Mouse (Mus musculus) limb, embryonic 14.5 days (tissue): ENCODE results near the gene Upk1b. TPM values are rescaled to one million over a fixed set of nuclear protein-coding genes. Genes with fewer than 3 reads are reported as not detected.
"Not testable (repeated sequence)": the region's sequence is repeated elsewhere in the genome, so short reads cannot be mapped to it uniquely, and the experiment has no call there.

Experiments
- ATAC-seq: fragments of 200-750 bp; cut with Nextera tagmentation; 2 replicates; pipeline ENCODE4 v1.8.0; 2017; ENCODE audit warnings: low read depth, moderate number of reproducible peaks, moderate TSS enrichment; ENCODE audit not compliant: low FRiP score
- DNase-seq: peaks from one replicate; pipeline ENCODE4 v3.0.0-alpha.2; 2015; ENCODE audit warnings: low spot score
- H3K27ac ChIP-seq: fragments of 300-500 bp; sonication (generic); replicated peaks from 2 replicates; pipeline ENCODE4 v1.5.1; 2014; ENCODE audit warnings: low read depth, mild to moderate bottlenecking, low read length, moderate library complexity, mixed read lengths
- H3K27me3 ChIP-seq: fragments of 300-500 bp; sonication (generic); 2 replicates; pipeline ENCODE4 v1.6.1; 2014; ENCODE audit warnings: low read length, mixed read lengths; ENCODE audit not compliant: control insufficient read depth, insufficient read depth
- H3K36me3 ChIP-seq: fragments of 300-500 bp; sonication (generic); 2 replicates; pipeline ENCODE4 v1.6.1; 2014; ENCODE audit warnings: mild to moderate bottlenecking, low read length, moderate library complexity, mixed read lengths; ENCODE audit not compliant: control insufficient read depth, insufficient read depth
- H3K4me1 ChIP-seq: fragments of 300-500 bp; sonication (generic); 2 replicates; pipeline ENCODE4 v1.6.1; 2014; ENCODE audit warnings: antibody characterized with exemption, low read length, mixed read lengths; ENCODE audit not compliant: control insufficient read depth, insufficient read depth
- H3K4me2 ChIP-seq: fragments of 300-500 bp; sonication (generic); replicated peaks from 2 replicates; pipeline ENCODE4 v1.6.1; 2014; ENCODE audit warnings: low read depth, mild to moderate bottlenecking, low read length, moderate library complexity; ENCODE audit not compliant: severe bottlenecking
- H3K4me3 ChIP-seq: fragments of 300-500 bp; sonication (generic); replicated peaks from 2 replicates; pipeline ENCODE4 v1.5.1; 2014; ENCODE audit warnings: low read length
- H3K9ac ChIP-seq: fragments of 300-500 bp; sonication (generic); 2 replicates; pipeline ENCODE4 v1.6.1; 2014; ENCODE audit warnings: mild to moderate bottlenecking, low read depth, low read length, moderate library complexity; ENCODE audit not compliant: severe bottlenecking
- H3K9me3 ChIP-seq: fragments of 300-500 bp; sonication (generic); 2 replicates; pipeline ENCODE4 v1.6.1; 2016; ENCODE audit warnings: low read length; ENCODE audit not compliant: control insufficient read depth
- POLR2A ChIP-seq: fragments of 200-500 bp; IDR thresholded peaks from 2 replicates; pipeline ENCODE4 v1.8.0; 2012; ENCODE audit warnings: inconsistent platforms, mild to moderate bottlenecking, moderate library complexity, borderline replicate concordance; ENCODE audit not compliant: insufficient read depth, insufficient read length; ENCODE audit errors: extremely low read depth
- WGBS: fragments of 180-500 bp; shearing (Covaris S2); extraction: QIAGEN DNeasy Blood & Tissue Kit; methylation state at CpG from one replicate; pipeline ENCODE4 v1.1.7; 2014; 5-methylcytosine and 5-hydroxymethylcytosine counted together
- polyA plus RNA-seq, 2 experiments: library from polyadenylated mRNA; depleted of rRNA in 1 of 2; stranded (reverse) in 1 of 2; unstranded in 1 of 2; fragments of >200 nt; fragmentation: Nextera tagmentation in 1 of 2; extraction: Ambion mirVana in 1 of 2; gene quantifications; 2 replicates each; pipeline versions ENCODE4 v1.2.1 to v1.2.3; 2012 to 2014

Upk1b gene
- 12.6 and 18.1 TPM in 2 replicates for polyA plus RNA-seq (2012; rRNA removed)
- 41.0 and 46.6 TPM in 2 replicates for polyA plus RNA-seq (2014; fragmentation: Nextera tagmentation; extraction: Ambion mirVana)

DNA sequence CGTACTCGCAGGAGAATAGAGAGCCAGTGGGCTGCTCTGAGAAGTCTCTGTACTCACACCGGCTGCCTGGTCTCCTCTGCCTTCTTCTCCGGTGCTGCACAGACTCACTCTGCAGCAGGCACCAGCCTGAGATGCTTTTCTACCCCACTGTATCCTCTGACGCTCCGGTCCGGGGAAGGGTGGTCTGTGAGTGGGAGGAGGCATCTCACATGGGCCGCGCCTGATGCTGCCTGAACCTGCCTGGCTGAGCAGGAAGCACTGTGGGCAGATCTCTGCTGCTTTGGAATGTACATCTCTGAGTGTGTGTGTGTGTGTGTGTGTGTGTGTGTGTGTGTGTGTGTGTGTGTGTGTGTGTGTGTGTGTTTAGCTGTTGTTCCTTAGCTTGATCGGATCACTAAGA is at the start of gene Upk1b:
Upk1b (minus strand) TSS at position 238 of the 400 bp plus-strand sequence.
- Histone ChIP-seq H3K27me3 (no peaks in the 10 kb centered on the region), H3K4me3 (no peak within 1 kb of the TSS), H3K27ac (no peak within 1 kb of the TSS), H3K36me3 (no peaks in the 10 kb centered on the region), H3K9me3 (no peaks in the 10 kb centered on the region), H3K4me2 (no peak within 1 kb of the TSS), H3K9ac (no peak within 1 kb of the TSS), H3K4me1 (no peaks in the 10 kb centered on the region)
- ATAC-seq (no peak), DNase-seq (no peak)
- 32% methylated on average over 9 of the region's 10 CpGs for WGBS
- no peak for TF ChIP-seq POLR2A

DNA sequence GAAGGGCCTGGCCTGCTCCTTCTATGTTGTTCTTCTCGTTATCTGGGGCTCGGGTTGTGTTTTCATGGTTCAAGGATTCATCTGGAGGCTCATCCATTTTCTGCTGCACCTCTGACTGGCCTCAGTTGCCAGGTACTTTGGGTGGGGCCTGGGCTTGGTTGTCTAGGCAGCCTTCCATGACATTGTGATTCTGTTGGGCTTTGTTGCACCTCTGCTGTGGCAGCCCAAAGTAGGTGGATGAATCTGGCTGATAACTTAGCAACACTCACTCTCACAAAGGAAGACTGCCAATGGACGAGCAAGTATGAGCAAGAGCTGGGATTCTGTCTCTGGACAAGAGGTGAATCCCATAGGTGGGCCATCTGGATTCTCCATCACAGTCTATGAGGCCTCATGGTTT is 28.5 kb upstream of the Upk1b start, which contains the start of gene 4930435E12Rik:
4930435E12Rik (minus strand) TSS at position 101 of the 400 bp plus-strand sequence.
- Histone ChIP-seq H3K4me1 (no peaks in the 10 kb centered on the region), H3K36me3 (no peaks in the 10 kb centered on the region), H3K27ac (no peak within 1 kb of the TSS), H3K9me3 (no peaks in the 10 kb centered on the region), H3K4me3 (no peak within 1 kb of the TSS), H3K27me3 (no peaks in the 10 kb centered on the region), H3K9ac (no peak within 1 kb of the TSS), H3K4me2 (no peak within 1 kb of the TSS)
- DNase-seq: no peak
- TF ChIP-seq POLR2A: no peak
- no peak for ATAC-seq
- 83% methylated on average over 3 of the region's 3 CpGs for WGBS

DNA sequence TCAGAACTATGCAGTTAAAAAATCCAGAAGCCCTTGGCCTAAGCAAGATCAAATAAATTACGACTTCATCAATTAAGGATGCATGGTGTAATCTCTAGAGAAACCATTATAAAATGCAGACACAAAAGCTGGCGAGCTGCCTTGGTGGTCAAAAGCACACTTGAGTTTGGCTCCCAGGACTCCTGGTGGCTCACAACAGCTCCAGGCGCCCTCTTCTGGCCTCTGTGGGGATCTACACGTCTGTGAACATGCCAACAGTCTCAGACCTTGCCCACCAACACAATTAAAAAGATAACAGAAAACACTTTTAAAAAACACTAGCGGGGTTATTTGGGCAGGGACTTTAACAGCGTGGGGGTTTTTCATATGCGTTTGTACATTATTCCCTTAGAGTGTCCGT is 12.4 kb upstream of the Upk1b start:
- TF ChIP-seq POLR2A: no peak
- peaks cover 5% of the 10 kb centered on the region; the same call in 1 of the 2 replicates for H3K4me1 ChIP-seq
- no peak overlapping the region for H3K9ac ChIP-seq
- no peak overlapping the region for H3K4me2 ChIP-seq
- WGBS: 30% methylated on average over 8 of the region's 8 CpGs
- no peak overlapping the region for H3K4me3 ChIP-seq
- ATAC-seq (no peak), DNase-seq (peak; percentile 67)
- H3K27me3 ChIP-seq: no peaks in the 10 kb centered on the region
- H3K9me3 ChIP-seq: no peaks in the 10 kb centered on the region
- no peak overlapping the region for H3K27ac ChIP-seq
- no peaks in the 10 kb centered on the region for H3K36me3 ChIP-seq

DNA sequence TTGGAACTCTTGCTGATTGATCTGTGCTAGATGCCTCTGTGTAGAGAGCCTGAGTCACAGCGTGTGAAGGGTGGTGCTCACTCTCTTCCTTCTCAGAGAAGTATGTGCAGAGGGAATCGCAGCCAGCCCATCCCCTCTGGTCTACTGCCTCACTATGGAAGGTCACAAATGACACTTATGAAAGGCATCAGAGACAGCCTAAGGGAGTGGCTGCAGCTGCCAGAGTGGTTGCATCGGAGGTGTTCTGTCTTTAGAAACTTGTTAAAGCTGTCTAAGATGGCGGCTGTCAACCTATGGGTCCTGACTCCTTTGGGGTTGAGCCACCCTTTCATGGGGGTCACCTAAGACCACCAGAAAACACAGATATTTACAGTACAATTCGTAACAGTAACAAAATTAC is 10.1 kb upstream of the Upk1b start:
- Histone ChIP-seq H3K27me3 (no peaks in the 10 kb centered on the region), H3K9me3 (no peaks in the 10 kb centered on the region), H3K4me3 (no peak overlapping the region), H3K4me1 (no peaks in the 10 kb centered on the region), H3K4me2 (no peak overlapping the region), H3K36me3 (no peaks in the 10 kb centered on the region), H3K9ac (no peak overlapping the region), H3K27ac (no peak overlapping the region)
- TF ChIP-seq POLR2A: no peak
- no peak for DNase-seq
- whole genome bisulfite sequencing: 83% methylated on average over 5 of the region's 5 CpGs
- no peak for ATAC-seq

DNA sequence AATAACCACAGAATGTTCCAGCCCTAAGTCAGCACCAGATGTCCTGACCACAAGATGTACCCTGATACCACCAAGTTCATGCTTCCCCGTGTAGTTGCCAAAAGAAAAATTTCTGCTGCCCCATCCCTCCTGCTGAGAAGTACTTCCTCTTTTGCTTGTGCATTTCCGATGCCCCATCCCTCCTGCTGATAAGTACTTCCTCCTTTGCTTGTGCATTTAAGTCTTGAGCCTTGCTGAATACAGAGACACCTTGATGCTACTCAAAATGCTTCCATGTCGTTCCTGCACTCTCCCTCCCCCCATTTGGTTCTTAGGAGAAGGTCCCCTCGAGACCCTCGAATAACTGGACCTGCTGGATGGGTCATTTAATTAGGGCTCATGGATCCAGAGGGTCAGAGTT is 7.7 kb upstream of the Upk1b start:
- H3K36me3 ChIP-seq, DNase-seq, H3K4me1 ChIP-seq, H3K4me2 ChIP-seq, H3K9ac ChIP-seq, ATAC-seq, H3K4me3 ChIP-seq, H3K27me3 ChIP-seq, H3K27ac ChIP-seq, H3K9me3 ChIP-seq: not testable (repeated sequence)
- 86% methylated on average over 5 of the region's 5 CpGs for WGBS

DNA sequence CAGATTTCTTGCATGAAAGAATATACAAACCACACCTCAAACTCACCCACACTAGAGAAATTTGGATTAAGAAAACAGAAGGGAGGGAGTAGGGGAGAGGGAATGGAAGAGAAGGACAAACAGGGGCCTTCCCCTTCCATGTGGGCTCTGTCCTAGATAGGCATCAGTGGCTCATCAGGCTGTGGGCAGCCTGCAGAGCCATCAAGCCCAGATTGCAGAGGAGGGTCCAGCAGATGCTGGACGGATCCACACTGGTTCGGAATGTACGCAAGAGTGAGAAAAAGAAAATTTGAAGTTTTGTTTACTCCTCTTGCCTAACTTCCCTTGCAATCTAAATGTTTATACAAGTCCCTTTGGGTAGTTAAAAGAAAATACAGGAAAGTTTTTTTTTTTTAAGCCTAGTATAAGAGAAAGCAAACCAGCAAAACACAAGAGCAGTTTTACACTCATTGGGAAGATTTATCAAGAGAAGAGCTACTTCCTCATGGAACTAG is 1.1 kb downstream of the Upk1b start:
- Histone ChIP-seq H3K4me2 (no peak overlapping the region), H3K27me3 (no peaks in the 10 kb centered on the region), H3K4me3 (no peak overlapping the region), H3K36me3 (no peaks in the 10 kb centered on the region), H3K9me3 (no peaks in the 10 kb centered on the region), H3K9ac (no peak overlapping the region), H3K27ac (no peak overlapping the region), H3K4me1 (no peaks in the 10 kb centered on the region)
- WGBS: 71% methylated on average over 3 of the region's 3 CpGs
- no peak for TF ChIP-seq POLR2A
- DNase-seq (no peak), ATAC-seq (no peak)
